Mouse (Mus musculus) olfactory bulb, adult 2 months (tissue): ENCODE data around the gene Parvb.

Experiments used
- CTCF ChIP-seq: fragments of 200-500 bp; IDR thresholded peaks from 2 replicates; pipeline ENCODE4 v1.5.1; 2012; ENCODE audit warnings: low read depth, mild to moderate bottlenecking, low read length, moderate library complexity; ENCODE audit not compliant: insufficient read depth
- POLR2A ChIP-seq: fragments of 200-500 bp; IDR thresholded peaks from 2 replicates; pipeline ENCODE4 v1.6.1; 2012; ENCODE audit warnings: mild to moderate bottlenecking, low read depth, low read length, moderate library complexity; ENCODE audit not compliant: insufficient read depth

GRCm38 (mm10) chr15:84301641-84302420 lies 70.0 kb downstream of the Parvb start:
- TF ChIP-seq CTCF (0 out of 2 replicates have a peak, but pooled peaks have one; percentile 7), POLR2A (no peak)
